Mouse (Mus musculus): Measurements from ENCODE around the gene Ceacam1.

Ceacam1 gene

DNA sequence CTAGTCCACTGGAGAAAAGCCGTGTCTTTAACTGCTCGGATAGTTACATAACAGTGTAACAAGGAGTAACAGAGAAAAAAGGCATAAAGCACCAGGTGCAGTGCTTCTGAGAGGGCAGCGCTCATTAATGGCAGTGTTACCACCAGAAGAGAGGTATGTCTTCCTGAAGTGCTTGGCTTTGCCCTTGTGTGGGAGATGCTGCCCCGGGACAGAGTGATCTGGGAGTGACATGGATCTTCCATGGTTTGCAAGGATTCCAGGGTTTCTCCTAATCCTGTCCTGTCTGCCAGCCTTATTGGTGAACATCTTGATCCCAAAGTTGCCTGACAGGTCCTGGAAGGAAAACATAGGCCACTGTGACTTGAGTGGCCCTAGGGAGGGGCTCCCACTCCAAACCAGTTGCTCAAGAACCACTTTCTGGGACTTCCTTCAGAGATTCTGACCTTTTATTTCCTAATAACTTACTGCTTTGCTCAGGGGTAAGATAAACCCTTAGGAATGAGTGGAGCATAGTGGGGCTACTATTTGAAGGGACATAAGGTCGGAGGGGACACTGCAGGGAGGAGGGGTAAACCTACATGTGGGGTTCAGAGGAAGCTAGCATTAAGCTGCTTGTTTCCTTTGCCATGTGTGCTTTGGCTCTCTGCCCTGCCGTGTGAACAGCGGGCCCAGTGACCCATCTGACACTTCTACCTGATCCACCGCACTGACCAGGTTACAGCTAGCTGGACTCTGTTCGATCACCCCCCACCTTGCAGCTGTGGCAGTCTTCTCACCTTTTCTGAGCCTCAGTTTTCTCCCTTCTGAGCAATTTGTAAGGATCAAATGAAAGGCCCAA lies 37.2 kb downstream of the Ceacam1 start:
- in situ Hi-C loops (cut with MseI, MboI) = no loop called here

DNA sequence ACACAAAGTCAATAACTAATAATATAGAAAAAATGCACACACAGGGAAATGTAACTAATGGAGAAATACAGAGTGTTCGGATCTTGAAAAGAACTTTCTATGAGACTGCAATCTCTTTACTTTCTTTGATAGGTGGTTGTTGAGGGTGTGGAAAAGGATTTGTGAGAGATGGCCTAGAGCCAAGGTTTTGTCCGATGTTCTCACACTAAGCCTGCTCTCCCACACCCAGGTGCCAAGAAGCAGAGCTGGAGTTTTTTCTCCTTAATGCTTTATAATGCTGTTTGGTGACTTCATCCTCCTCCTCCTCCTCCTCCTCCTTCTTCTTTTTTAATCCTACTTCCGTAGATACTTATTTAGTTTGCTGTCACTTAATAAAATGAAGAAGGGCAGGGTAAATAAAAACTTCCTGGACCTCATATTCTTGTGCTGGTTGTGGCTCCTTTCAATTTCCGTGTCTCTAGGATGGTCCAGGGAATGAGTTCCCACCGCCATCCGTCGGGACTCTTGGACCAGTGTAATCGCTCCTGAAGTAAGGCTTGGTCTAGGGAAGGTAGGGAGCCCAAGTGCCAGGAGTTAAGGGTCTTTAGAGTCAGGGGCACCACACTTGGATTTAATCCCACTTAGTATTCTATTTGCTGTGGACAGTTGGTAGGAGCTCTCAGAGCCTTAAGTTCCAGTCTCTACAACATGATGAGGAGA lies 38.1 kb downstream of the Ceacam1 start:
- in situ Hi-C loops (cut with MseI, MboI) = no loop called here

DNA sequence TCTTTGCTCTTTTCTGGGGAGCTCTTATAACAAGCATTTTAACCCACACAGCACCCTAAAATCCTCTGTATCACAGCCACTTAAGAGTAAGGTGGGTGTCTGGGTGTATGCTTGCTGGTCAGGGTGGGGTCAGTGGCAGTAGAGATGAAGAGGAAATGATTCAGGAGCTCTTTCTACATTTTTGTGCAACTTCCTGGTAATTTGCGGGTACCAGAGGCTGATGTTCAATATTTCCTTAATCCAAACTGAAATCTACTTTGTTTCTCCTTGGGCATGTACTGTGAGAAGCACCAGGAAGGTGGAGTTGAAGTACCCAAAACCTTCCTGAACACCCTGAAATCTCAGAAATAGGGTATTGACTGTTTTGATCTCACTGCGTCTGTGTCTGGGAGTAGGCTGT lies 40.7 kb downstream of the Ceacam1 start:
- in situ Hi-C loops (cut with MseI, MboI) = no loop called here

DNA sequence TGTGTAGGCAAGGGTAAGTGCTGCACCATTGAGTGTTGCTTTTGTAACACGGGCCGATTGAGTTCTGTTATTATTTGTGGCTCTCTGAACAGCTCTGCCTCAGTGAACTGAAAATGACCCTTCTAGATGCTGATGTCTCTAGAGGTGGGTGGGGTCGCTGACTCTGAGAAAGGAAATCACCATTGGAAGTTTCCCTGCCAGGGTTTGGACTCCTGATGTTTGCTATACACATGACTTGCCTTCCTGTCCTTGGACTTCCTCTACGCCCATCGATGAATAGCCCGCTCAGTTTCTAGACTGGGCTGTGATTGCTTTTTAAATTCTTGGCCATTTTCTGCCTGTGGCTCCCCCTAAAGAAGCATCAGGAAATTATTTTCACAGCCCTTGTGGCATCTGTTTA lies 41.2 kb downstream of the Ceacam1 start:
- in situ Hi-C loops (cut with MseI, MboI) = no loop called here

DNA sequence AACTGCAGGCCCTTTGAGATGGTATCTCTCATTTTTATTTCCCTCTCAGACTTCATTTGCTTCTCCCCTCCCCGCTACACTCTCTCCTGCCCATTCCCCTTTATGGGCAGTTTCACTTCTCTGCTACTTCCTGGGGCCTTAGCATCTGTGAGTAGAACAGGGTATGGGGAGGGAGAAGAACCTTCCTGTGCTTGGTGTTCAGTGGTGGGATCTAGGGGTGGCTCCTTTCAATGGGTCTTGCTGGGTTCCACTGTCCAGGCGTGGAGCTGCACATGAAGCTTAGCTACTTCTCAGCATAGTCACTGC lies 41.9 kb downstream of the Ceacam1 start:
- in situ Hi-C loops (cut with MseI, MboI) = no loop called here

DNA sequence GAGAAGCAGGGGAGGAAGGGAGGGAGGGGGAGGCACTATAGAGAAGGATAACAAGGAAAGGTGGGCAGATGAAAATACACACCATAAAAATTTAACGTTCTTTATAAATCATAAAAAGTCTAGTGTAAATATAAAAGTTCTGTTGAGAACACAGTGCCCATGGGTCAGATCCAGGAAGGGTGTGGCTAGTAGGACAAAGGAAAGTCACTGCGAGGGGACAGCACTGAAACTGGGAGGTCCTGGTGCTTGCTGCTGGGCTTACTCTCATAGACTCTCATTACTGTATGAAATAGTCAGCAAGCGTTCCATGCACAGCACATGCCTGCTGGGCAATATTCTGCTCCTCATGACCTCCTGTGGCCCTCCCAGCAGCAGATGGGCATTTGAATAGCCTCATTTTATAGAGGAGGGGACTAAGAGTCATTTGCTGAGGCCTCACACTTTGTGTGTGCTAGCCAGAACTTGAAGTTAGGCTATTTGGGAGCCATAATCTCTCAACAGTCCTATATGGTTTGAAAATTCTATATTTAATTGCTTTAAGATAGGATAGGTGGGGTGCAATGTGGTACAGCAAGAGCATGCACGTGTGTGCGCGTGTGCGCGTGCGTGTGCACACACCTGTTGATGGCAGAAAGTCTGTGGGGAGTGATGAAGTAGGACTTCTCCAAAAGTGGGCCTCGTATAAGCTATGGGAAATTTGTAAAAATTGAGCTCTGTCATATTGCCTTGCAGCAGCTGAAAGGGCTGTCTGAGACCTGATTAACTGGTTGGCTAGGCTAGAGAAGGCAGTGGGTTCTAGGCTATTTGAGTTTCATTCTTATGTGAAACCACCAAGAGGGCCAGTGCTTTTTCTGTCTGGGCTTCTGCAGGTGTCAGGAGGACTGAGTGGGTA lies 42.5 kb downstream of the Ceacam1 start:
- in situ Hi-C loops (cut with MseI, MboI) = no loop called here

DNA sequence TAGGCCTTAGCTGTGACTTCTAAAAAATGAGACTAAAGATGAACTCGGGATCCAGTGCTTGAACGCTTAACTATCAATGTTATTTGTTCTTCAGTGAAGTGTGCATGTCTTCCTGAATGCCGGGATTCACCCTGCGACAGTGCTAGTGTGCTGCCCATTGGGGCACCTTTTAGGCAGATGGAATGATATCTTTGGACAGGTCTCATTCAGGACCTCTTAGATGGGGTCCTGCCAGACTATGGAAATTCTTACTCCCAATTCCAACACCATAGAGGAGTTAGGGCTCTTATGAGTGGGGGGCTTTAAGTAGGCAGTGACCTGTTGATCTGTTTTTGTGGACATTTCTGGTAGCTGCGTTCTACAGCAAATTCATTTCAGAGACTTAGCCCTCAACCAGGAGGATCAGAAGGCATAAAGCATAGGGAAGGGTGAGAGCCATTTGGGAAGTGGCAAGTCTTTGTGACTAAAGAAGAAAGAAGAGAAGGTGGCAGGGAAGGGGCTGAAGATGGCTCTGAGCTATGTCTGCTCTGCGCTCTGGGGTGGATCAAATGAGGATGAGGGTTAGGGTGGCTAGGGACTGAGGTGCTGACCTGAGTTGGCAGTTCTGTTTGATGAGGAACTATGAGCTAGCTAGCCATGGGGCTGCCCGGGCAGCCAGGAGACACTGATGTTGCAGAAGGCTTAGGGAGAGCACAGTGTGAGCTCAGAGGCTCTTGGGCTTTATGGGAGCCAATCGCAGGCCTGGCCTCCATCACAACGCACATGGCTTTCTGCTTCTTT lies 43.4 kb downstream of the Ceacam1 start:
- in situ Hi-C loops (cut with MseI, MboI) = no loop called here

DNA sequence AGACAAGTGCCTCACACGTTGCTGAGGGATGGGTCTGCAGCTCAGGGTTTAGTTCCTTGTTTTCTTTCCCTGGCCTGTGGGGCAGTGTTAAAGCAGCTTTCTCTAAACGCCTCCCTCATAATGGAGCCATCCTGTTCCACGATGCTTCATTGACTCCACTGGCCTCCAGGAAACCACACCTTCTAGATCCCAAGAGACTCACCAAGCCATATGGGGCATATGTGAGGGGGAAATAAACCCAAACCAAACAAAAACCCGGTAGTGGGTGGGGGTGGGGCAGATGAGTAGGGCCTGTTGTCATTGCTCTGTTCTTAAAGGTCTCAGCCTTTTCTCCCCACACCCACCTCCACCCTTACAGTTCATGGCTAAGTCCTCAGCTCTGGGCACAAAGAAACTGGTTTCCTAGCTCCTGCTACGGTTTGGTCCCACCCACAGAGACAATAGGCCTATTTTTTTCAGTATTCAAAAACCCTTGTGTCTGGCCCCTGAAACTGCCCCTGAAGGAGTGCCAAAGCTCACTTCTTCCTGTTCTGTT lies 44.3 kb downstream of the Ceacam1 start:
- in situ Hi-C loops (cut with MseI, MboI) = no loop called here

DNA sequence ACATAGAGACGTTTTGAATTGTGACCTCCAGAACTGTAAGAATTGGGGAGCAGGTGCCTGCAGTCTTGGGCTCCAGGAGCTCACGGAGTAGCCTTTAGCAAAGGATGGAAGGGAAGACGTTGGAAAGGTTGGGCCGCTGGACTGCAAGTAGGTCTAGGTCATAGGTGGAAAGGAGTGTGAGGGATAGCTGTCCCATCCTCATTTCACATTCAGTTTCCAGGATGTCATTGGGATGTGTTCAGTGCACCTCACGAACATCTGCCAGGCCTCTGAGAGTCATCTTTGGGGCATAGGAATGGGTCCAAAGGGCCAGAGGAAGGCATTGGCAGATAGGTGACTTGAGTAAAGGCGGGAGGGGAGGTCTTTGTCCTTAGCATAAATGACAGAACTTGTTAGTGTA lies 45.0 kb downstream of the Ceacam1 start:
- in situ Hi-C loops (cut with MseI, MboI) = no loop called here

DNA sequence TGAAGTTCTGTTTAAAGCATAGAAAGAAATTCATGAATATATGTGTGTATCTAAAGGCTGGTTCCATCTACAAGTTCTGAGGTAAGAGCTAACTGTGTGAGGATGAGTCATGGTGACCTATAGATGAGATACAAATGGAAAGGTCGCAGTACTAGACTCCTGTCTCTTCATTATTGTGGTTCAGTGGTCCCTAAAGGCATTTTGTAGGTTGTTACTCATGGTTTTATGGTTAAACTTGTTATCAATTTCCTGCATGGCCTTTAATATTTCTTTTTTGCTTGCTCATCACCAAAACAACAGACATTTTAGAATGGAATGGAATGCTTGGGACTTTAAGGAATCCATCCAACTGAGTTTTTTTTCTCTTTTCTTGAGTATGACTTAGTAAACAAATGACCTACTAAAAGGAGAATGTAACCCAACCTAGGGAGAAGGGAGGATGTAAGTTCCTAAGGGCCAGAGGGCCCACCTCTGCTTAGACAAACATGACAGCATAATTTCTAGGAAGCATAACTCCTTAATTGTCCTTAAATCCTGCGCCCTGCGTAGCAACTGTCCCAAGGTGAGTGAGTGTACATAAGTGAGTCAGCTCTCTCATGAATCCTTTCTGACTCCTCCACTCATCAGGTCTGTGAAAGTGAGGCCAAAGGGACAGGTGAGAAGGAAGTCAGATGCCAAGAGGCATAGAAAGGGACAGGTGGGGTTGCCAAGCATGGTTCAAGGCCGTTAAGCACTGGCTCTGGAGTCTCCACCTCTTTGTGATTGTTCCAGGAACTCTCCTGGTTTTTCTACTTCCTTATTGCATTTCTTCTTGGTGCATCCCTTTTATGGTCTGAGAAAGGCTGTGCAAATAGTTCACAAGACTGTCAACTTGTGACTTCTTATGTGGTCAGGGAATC lies 47.3 kb downstream of the Ceacam1 start:
- in situ Hi-C loops (cut with MseI, MboI) = loop anchor here (5.0 to 10.0 kb wide), 3 partner anchors 52 to 175 kb away; no protein-coding TSS in a partner anchor

DNA sequence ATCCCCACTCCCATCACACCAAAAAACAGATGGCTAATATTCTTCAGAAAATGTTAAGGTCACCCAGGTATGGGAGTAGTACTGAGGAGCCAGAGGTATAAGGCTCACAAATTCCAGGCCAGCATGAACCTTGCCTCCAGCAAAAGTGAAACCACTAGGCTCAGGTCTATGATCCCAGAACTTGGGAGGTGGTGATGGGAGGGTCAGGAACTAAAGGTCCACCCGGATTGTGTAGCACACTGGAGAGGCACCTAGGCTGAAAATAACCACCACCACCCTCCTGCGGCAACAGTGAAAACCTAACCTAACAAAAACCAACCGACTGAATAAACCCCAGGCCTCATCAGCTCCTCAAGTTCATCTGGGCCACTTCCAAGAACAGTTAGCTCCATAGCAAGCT lies 49.1 kb downstream of the Ceacam1 start:
- in situ Hi-C loops (cut with MseI, MboI) = loop anchor here (5.0 to 10.0 kb wide), 3 partner anchors 54 to 176 kb away; no protein-coding TSS in a partner anchor

DNA sequence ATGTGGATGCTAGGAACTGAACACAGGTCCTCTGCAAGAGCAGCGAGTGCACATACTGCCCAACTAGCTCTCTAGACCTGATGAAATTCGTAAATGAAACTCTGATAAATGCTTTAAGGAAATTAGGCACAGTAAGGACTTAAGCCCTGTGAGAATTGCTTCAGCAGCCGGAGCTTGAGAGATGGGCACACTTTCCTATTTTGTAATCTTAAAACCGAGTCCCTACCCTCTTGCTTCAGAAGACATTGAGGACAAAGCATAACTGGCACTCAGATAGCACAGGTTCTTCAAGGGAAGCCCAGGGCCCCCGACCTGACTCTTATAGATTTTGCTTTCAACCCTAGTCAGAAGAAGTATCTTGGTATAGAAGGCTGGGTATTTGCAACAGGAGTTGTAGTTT lies 50.3 kb downstream of the Ceacam1 start:
- in situ Hi-C loops (cut with MseI, MboI) = loop anchor here (5.0 to 10.0 kb wide), 3 partner anchors 55 to 178 kb away; no protein-coding TSS in a partner anchor

DNA sequence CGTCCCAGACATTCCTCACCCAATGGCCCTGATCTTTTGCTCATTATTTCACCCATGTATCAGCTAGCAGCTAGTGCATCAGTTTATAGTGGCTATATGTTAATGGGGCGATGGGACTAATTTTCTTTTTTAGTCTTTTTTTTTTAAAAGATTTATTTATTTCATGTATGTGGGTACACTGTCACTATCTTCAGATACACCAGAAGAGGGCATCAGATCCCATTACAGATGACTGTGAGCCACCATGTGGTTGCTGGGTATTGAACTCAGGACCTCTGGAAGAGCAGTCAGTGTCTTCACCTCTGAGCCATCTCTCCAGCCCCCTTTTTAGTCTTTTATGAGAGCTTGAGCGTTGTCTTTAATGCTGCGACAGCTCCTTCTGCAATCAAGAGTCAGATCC lies 51.0 kb downstream of the Ceacam1 start:
- in situ Hi-C loops (cut with MseI, MboI) = loop anchor here (5.0 to 10.0 kb wide), 3 partner anchors 56 to 178 kb away; no protein-coding TSS in a partner anchor

DNA sequence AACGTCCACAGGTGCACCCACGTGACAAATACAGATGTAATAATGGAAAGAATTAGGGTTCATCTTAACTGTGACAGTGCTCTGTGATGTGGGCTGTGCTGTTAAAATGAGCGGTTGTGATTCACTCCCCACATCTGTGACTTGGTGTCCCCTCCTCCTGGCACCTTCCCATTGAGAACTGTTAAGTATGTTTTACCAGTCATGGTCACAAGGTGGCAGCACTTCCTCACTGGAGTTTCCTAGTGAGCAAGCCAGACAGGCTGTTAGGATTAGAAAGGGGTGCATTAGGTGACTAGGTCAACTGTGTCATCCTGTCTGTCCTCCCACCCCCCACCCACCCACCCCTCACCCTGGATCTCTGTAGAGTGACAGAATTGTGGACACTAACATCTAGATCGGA lies 53.0 kb downstream of the Ceacam1 start:
- in situ Hi-C loops (cut with MseI, MboI) = loop anchor here in 1 of 2 experiments (10.0 kb wide), 1 partner anchor 180 kb away; no protein-coding TSS in a partner anchor

DNA sequence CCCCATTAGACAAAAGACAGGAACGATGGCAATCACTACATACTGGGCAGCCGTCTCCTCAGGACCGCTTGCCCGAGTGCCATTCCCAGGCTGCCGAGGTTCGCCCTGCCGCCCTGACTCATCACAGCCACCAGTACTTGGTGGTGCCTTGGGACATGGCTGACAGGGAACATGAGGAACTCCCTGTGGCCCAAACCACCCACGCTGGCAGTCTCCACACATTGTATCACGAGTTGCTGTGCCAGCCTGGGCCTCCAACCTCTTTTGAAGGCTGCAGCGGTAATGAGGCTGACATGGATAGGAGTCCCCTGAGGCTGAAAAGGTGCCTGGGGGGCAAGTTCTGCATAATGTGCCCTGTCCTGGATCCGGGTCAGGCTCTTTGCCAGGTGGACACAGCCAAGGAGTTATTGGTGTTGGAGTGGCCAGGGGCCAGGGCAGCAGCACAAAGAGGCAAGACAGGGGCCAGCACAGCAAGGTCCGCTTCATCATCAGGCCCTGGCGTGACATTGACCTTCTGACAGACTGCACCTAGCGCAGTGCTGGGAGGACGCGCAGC lies 55.0 kb downstream of the Ceacam1 start:
- in situ Hi-C loops (cut with MseI, MboI) = loop anchor here in 1 of 2 experiments (10.0 kb wide), 1 partner anchor 182 kb away; no protein-coding TSS in a partner anchor

DNA sequence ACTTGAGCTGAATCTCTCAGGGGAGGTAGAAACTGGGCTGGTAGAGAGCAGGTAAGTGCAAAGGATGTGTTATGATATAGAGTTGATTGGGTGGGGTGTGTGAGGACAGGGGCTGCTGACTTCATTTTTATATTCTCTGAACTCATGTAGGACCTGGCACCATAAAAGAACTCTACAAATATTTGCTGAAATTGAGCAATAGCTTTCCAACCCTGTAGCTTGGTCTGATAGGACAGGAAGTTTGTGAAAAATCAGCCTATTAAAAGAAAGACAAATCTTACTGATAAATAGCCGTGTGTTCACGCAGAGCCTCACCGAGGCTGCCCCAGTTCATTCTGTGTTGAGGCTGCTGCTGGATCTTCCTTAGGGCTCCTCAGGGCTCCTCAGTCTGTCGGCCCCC lies 57.5 kb downstream of the Ceacam1 start:
- in situ Hi-C loops (cut with MseI, MboI) = loop anchor here in 1 of 2 experiments (10.0 kb wide), 1 partner anchor 185 kb away; no protein-coding TSS in a partner anchor

DNA sequence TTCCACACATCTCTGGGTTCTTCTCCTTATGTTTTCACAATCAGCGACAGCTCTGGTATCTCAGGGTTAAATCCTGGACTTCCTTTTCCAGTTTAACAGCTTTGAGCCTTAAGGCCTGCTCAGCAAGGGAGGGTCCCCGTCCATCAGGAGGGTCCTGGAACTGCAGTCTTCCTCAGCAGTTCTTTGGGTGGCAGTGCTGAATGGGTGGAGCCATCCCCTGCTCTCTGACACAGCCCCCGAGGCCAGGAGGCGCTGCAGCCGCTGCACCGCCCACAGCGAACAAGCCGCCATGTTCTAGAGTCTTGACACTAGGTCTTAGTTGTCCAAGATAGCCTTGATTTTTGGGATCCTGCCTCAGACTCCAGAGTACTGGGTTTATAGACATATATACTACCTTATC lies 57.9 kb downstream of the Ceacam1 start:
- in situ Hi-C loops (cut with MseI, MboI) = no loop called here

DNA sequence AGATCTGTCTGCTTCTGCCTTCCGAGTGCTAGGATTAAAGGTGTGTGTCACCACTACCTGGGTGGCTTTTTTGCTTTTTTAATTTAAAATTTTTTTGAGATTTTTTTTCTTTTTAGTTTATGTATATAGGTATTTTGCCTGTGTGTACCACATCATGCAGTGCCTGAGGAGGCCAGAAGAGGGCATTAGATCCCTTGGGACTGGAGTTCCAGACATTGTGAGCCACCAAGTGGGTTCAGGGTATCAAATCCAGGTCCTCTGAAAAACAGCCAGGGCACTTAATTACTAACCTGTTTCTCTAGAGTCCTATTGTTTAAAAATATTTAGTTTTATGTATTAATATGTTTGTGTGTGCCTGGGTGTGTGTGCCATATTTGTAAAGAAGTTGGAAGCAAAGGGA lies 59.8 kb downstream of the Ceacam1 start:
- in situ Hi-C loops (cut with MseI, MboI) = no loop called here

DNA sequence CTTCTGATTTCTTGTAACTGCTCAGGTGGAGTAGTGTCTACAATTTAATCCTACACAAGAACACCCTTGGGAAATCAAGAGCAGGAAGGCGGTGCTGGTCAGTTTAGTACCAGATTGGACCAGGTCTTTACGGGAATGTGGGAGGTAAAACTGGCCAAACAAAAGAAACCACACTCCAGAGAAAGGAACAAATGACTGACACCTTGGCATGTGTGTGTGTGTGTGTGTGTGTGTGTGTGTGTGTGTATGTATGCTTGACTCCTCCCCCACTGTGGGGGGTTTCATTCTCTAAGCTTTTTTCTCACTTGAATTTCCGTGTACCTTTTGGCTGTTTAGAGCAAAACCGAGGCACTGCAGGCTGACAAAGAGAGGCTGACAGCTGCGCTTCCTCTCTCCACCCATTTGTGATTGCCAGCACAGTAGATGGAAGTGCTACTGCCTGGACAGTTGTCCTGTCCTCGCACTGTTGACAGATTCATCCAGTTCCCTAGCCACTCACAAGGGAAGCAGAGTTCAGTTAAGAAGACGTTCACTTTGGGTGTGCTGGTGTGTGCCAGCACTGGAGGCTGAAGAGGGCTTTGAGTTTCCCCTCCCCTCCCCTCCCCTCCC lies 64.5 kb downstream of the Ceacam1 start, which contains the start of gene Cxcl17:
TSS of gene Cxcl17 (minus strand) at position 54 of the 609 bp plus-strand sequence.
- in situ Hi-C loops (cut with MseI, MboI) = no loop called here
